Mouse (Mus musculus): ENCODE measurements around the gene Pctp.

DNA sequence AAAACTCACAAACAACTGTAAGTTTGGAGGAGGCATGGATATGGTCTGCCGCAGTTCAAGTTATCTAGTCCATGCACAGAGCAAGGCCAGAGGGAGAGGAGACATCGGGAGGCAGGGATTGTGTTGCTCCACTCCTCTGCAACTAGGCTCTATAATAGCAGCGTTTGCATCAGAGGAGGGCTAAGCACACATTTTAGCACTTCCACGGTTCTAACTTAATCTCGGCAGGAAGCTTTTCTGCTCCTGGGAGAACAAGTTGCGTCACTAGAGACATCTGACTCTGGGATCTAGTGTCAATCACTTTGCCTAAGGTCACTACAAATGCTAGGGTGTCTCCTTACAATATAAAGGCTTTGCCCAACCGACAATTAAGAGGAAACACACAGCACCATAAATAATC, 43.5 kb upstream of the Pctp start:
- TF ChIP-seq POLR2A (IDR thresholded peaks at IDR 0.05; ENCODE audit: borderline replicate concordance, control insufficient read depth, low read depth, low read length) (no peak), CTCF (IDR thresholded peaks at IDR 0.05; ENCODE audit: control insufficient read depth, insufficient read depth, low read length) (no peak)
